Mouse (Mus musculus): ENCODE results near the gene Rnf227.

Gene Rnf227

GRCm38 (mm10) chr11:69331929-69332405, 8.3 kb upstream of the Rnf227 start:
- DNase-seq = peak; percentile 53 to 64

- DNase-seq = no peak
Observed at GRCm38 (mm10) chr11:69332713-69333253, 7.5 kb upstream of the Rnf227 start.

- DNase-seq = no peak
Observed at GRCm38 (mm10) chr11:69333922-69334321, 6.3 kb upstream of the Rnf227 start.

GRCm38 (mm10) chr11:69334796-69335195, 5.5 kb upstream of the Rnf227 start:
- DNase-seq = no peak

GRCm38 (mm10) chr11:69346441-69346840, 6.2 kb downstream of the Rnf227 start:
- DNase-seq = no peak

GRCm38 (mm10) chr11:69356544-69356943, 16.3 kb downstream of the Rnf227 start:
- DNase-seq = no peak

- DNase-seq = no peak
Observed at GRCm38 (mm10) chr11:69357690-69358089, 17.4 kb downstream of the Rnf227 start.

- DNase-seq = no peak
Observed at GRCm38 (mm10) chr11:69362021-69362420, 21.8 kb downstream of the Rnf227 start.

GRCm38 (mm10) chr11:69362479-69362878, 22.2 kb downstream of the Rnf227 start:
- DNase-seq = no peak

GRCm38 (mm10) chr11:69364376-69364775, 24.1 kb downstream of the Rnf227 start:
- DNase-seq = peak; percentile 69 to 85

GRCm38 (mm10) chr11:69364910-69365309, 24.6 kb downstream of the Rnf227 start:
- peak; percentile 98 to 99 for DNase-seq

- DNase-seq = no peak
Observed at GRCm38 (mm10) chr11:69365722-69366121, 25.5 kb downstream of the Rnf227 start.

GRCm38 (mm10) chr11:69366157-69366854, 26.0 kb downstream of the Rnf227 start:
- DNase-seq = peak; percentile 97

- peak in 1 of 2 experiments; percentile 51 for DNase-seq
Observed at GRCm38 (mm10) chr11:69366855-69367615, 26.8 kb downstream of the Rnf227 start.

GRCm38 (mm10) chr11:69367616-69368355, 27.5 kb downstream of the Rnf227 start:
- DNase-seq = peak in 1 of 2 experiments; percentile 44

GRCm38 (mm10) chr11:69368356-69369214, 28.3 kb downstream of the Rnf227 start:
- DNase-seq = peak in 1 of 2 experiments; percentile 38

- DNase-seq = no peak
Observed at GRCm38 (mm10) chr11:69369215-69369989, 29.1 kb downstream of the Rnf227 start, which contains the start of gene Chd3. Chd3 (minus strand) TSS chr11:69369406.

GRCm38 (mm10) chr11:69369990-69370816, 29.9 kb downstream of the Rnf227 start:
- DNase-seq = no peak

- DNase-seq = no peak
Observed at GRCm38 (mm10) chr11:69370817-69371215, 30.6 kb downstream of the Rnf227 start.

- DNase-seq = no peak
Observed at GRCm38 (mm10) chr11:69371601-69372000, 31.3 kb downstream of the Rnf227 start.
